Mouse (Mus musculus) embryo, embryonic 11 days (tissue): Measurements from ENCODE around the gene Slc43a3.

ENCODE experiments used
- DNase-seq: peaks from one replicate; pipeline ENCODE4 v3.0.0-alpha.2; 2015

The Slc43a3 gene

DNA sequence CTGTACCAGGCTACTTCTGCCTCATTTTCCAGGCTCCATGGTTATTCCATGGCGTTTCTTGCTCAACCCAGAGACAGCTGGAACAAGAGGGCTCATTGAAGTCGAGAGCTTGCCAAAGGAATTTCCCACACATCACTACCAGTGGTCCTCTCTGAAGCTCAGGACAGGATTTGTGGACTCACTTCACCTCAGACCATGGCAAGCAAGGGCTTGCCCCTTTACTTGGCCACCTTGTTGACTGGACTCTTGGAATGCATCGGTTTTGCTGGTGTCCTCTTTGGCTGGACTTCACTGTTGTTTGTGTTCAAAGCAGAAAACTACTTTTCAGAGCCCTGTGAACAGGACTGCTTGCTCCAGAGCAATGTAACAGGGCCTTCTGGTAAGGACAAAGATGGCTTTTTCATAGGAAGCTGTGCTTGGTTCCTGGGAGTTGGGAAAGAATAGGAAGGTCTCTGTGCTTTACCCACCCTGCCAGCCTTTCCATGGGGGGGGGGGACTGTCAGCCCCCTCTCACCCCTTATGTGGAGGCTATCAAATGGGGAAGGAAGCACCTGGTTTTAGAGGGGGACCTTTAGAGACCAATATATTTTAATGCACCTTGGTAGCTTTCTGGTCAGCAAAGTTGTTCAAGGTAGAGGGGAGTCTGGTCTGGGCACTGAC is 1.2 kb downstream of the Slc43a3 start:
- no peak for DNase-seq

DNA sequence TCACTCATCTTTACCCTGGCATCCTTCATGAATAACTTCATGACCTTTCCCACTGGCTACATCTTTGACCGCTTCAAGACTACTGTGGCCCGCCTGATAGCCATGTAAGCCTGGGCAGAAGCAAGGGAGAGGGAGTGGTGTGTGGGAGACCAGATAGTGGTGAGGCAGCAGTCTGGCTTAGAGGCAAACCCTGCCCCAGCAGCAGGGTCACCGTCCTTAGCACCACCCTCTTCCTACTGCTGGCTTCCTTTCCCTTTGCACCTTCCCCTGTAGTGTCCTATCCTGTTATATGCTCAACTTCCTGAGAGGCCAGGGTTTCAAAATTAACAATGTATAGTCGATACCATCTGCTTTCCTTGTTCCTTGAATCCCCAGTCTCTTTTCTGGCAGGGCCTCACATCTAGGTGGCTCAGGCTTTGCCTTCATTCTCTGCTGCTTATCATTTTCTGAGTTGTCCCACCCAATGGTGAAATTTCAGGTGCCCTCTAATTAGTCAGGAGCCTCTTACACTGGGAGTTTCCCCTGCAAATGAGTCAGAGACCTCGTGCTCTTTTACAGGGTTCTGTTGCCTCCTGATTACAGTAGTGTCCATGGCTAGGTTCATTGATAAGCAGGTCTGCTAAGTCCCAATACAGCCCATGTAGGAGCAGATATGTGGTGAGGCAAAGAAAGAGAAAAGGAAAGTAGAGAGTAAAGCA is 2.0 kb downstream of the Slc43a3 start:
- no peak for DNase-seq

DNA sequence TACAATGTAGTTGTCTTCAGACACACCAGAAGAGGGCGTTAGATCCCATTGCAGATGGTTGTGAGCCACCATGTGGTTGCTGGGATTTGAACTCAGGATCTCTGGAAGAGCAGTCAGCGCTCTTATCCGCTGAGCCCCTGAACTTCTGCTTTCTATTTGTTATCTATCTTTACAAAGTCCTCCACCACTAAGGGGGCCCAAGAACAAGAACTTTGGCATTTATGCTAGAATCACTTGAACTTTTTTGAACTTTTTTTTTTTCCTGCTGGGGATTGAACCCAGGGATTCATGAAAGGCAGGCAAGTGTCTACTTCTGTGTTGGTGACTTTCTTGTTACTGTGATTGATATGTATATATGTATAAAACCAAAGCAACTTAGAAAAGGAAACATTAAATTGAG is 2.9 kb downstream of the Slc43a3 start:
- DNase-seq: no peak

DNA sequence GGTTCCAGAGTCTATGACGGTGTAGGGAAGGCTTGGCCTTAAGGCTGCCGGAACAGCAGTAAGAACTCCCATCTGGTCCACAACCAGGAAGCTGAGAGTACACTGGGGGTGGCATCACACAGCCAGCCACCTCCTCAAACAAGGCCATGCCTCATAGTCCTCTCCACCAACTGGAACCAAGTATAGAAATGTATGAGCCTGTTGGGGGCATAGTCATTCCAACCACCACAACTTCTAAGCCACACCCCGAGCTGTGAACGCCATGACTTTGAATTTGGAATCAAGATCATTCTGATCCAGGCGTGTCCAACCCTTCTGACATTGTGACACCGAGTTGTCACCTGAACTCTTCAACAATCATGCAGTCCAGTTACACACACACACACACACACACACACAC is 3.3 kb downstream of the Slc43a3 start:
- no peak for DNase-seq

DNA sequence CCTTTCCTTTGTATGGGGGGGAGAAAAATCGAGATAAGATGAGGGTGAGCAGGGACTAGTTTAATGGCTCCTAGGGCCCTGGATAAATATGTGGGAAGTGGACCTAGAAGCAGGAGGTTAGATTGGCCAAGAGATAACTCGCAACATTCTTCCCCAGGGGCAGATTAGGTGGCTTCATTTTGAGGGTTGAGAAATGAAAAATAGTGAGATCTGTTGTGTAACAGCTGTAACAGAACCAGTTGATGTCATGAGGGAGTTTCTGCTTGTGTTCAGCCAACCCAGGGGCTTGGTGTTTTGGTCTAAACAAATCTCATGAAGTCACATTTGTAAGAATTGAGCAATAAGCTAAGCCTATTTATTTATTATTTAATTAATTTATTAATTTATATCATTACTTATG is 5.0 kb downstream of the Slc43a3 start:
- DNase-seq: no peak

DNA sequence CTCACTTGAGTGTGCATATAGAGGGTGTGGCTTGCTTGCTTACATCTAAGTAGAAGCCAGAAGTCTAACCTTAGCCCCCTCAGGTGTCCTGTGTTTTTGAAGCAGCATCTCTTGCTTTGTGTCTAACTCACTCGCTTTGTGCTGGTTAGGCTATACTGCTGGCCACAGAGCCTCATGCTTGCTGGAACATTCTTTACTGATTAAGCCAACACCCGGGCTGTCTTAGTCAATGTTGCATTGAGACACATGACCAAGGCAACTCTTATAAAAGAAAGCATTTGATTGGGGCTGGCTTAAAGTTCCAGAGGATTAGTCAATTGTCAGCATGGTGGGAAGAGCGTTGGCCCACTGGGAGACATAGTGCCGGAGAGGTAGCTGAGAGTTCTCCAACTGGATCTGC is 5.4 kb downstream of the Slc43a3 start:
- no peak for DNase-seq

DNA sequence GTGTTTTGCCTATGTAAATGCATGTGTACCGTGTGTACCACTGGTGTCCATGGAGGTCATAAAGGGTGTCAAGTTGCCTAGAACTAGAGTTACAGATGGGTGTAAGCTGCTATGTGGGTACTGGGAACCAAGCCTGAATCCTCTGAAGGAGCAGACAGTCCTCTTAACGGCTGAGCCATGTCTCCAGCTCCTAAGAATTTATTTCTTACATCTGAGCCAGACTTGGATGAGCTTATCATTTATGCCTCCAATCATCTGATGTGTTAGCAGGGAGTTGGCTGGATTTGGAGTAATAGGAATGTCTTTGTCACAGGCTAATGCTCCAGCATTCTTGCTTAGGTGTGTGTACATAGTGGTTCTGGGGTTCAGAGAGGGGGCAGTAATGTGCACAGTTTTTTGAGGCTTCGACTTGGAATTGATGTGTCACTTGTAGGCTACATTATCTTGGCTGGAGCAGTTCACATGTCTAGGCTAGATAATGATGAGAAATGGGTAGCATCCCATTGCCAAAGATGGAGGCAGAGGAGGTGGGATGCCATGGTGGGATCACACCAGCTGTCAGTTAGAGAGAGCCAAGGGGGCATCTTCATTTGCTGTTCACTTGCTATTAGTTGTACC is 10.9 kb downstream of the Slc43a3 start:
- DNase-seq: no peak

DNA sequence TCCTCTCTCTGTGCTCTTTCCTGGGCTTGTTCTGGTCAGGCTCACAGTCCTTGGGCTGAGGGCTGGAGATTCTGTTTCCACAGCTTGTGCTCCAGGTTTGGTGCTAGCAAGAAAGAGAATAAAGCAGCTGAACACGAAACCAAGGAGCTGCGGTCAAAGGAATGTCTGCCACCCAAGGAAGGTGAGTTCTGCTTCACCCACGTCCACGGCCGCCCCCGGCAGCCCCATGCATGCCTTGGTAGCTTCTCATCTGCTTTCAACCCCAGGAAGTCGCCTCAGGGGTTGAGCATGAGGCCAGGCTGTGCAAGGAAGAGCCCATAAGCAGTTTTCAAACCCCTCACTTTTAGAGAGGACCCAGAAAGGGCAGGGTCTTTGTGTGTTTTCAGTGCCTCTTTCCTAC is 11.9 kb downstream of the Slc43a3 start:
- no peak for DNase-seq

DNA sequence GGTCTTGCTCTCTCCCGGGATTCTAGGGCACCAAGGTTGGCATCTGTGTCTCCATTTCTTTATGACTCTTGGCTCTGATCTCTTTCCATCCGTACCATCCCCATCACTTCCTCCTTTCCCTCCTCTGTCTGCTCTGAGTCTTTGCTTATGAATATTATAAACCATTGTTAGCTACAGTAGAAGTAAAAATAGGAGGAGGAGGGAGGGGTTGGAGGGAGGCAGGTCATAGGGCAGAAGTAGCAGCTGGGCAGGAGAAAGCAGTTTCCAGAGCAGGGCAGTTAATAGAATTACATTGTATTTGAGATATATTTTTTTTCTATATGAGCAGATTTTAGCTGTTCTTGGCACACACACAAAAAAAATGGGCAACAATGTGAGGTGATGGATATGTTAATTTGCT is 12.3 kb downstream of the Slc43a3 start:
- DNase-seq: no peak

DNA sequence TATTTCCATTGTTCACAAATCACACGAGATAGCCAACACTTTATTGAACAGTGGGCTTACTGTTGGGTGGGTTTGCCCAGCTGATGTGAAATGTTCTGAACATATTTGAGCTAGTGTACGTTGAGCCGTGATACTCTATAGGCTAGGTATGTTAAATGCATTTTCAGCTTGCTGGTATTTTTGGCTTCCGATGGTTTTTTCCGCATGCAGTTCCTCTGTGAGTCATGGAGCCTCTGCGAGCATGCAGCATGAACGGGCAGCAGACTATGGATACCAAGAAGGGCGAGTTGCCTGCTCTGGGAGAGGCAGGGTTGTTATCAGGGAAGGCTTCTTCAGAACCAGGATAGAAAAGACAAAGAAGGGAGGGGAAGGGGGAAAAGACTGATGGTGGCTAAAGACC is 14.6 kb downstream of the Slc43a3 start:
- no peak for DNase-seq

DNA sequence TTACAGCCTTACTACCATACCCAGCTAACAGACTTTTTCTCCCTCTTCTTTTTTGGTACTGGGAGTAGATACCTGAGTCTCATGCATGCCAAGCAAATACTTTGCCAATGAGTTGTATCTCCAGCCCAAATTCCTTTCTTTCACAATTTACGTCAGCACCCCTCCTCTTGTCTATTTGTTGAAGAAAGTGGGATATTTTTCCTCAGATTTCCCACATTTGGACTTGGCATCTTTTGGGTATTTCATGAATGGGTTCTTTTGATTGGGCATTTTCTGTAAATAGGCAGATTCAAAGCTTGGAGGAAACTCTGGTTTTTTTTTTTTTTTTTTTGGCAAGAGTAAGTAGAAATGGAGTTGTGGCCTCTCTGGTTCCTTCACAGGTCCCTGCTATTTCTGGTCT is 15.9 kb downstream of the Slc43a3 start:
- DNase-seq: no peak

DNA sequence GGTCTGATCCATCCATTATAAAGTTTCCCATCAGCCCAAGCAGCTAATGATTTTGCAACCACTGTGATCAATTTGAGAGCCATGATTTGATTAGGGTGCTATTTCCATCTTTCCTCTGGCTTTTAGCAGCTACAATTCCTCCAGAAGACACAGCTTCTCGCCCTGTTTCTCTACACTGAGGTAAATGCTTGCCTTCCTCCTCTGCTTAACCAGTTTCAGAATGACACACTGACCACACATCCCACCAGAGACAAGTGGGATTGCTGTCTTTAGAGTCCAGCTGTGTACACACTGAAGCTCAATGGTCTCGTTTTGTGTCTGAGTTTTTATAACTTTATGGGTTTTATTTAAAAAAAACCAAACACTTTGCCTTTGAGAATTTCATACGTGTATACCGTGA is 16.3 kb downstream of the Slc43a3 start:
- no peak for DNase-seq

DNA sequence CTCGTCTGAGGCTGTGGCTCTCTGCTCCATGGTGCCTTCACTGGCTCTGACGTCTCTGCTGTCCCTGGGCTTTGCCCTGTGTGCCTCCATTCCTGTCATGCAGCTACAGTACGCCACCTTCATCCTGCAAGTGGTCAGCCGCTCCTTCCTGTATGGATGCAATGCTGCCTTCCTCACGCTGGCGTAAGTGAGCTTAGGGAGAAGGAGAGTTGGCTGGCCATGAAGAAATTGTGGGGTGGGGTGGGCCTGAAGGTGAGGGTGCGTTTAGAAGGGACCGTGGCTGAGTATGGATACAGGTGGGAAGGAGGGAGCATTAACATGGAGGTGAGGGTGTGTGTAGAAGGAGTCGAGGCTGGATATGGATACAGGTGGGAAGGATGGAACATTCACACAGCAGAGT is 19.1 kb downstream of the Slc43a3 start:
- DNase-seq: no peak

DNA sequence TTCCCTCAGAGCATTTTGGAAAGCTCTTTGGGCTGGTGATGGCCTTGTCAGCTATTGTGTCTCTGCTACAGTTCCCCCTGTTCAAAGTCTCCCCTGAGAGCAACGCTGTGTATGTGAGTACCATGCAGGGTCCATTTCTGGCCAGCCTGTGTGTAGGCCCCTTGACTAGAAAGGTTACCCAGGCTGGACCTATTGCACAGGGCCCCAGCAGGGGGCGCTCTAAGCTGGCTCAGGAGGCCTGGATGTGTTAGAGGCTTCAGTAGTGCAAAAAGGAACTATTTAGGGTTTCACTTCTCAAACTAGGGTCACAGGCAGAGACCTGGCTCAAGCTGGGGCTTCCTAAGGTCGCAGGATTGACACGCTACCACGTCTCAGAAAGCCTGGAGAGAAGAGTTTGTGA is 19.9 kb downstream of the Slc43a3 start:
- DNase-seq: peak; percentile 64

DNA sequence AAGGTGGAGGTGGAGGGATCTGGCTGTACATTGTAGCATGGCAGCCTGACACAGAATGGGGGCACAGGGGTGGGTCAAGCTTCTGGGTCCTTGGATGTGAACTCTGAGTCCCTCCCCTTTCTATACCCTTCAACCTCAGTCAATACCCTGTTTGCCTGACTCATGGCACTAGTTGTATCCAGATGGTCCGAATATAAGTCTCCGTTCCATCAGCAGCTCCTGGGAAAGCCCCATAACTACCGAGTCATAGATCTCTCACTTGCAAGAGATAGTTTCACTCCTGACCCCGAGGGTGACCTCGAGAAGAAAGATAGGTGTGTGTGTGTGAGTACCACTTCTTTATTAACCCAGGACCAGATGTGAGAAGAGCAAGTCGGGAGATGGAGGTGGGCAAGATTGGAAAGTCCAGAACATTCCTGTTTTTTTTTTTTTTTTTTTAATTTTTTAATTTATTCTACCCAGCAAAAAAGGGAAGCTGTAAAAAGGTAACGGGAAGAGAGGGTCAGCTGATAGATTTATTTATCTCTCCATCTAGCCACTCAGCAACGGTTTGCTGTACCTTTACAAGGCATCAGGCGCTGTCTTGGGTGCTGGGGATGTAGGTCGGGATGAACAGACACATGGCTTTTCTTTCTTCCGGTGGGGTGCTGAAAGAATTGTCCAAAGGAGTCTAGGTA is 22.3 kb downstream of the Slc43a3 start:
- no peak for DNase-seq

DNA sequence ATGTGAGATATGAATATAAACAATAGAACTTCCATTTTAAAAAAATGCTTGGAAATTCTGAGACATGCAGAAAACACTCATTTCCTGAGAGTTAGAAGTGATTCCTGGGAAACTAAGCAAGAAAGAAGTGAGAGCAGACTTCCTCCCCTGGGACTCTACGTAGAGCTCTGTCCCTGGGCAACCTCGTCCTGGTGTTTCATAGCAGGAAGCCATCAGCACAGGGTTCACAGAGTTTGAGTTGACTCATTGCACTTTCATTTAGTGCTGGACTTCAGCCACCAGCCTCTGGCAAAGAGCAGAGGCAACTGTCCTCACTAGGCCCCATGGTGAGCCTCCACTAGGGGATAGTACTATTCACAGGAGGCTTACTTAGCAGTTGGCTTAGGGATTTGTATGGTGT is 24.9 kb downstream of the Slc43a3 start:
- DNase-seq: no peak

DNA sequence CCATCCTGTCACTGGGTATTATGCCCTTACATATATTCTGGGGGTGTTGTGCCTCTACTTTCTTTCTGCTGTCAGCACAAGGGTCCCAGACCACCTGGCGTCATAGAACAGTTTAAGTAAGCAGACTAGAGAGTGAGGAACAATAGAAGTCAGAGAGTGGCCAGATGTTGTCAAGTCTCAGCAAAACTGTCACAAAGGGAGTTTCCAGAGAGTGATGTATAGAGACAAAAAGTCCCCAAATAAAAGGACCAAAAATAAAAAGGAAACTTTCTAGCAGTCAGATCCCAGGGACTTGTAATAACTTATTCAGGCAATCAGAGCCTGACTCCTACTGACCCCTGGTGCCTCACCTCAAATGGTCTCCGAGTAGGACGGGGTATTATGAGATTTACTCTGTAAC is 25.5 kb downstream of the Slc43a3 start:
- no peak for DNase-seq

DNA sequence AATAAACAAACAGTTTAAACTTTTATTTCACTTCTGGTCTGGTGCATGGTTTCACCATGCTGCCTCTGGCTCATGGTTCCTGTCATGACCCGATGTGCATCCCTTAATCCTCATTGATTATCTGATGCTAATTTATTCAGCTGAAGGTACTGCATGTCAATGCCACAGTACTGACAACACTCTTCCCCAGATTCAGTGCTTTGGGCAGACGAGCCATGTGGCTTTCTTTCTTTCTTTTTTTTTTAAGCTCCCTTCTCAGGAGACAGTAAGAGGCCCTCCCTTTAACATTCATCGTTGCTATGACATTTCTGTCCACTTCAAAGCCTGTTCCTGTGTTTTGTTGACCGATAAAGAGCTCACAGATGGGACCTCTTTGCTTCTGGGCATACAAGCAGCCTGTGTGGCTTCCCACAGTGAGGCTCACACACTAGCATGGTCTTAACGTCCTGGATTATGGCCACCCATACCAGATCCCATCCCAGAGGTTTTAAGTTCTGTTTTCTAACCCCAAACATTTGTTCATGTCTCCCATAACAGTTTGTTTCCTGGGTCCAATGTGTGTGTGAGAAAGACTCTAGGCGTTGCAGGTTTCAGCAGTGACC is 26.6 kb downstream of the Slc43a3 start:
- no peak for DNase-seq

DNA sequence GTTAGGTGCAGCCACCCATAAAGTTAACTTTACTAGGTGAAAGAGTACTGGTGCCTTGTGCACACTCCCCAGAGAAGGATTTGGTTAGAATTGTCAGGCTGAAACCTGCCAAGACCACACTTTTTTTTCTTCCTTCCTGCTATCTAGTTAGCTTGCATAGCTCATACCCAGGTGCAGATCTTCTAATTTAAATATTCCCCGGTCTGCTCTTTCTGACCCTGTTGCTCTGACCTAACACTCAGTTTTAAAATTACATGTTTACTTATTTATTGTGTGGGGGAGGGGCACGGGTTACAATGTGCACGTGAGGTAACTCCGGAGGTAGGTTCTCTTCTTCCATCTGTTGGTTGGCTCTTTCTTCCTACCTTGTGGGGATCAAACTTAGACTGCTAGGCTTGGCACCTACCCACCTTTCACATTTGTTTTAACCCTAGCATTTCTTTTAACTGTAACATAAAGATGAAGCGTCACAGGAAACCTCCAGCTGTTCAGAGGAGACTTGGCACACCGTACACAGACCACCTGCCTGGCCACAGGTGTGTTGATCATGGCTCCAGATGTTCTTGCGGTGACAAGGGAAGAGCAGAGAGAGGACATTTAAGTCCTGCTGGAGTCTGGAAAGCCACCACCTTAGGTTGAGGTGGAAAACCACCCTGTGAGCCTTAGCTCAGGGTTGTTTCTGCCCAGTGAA is 27.9 kb downstream of the Slc43a3 start:
- no peak for DNase-seq

DNA sequence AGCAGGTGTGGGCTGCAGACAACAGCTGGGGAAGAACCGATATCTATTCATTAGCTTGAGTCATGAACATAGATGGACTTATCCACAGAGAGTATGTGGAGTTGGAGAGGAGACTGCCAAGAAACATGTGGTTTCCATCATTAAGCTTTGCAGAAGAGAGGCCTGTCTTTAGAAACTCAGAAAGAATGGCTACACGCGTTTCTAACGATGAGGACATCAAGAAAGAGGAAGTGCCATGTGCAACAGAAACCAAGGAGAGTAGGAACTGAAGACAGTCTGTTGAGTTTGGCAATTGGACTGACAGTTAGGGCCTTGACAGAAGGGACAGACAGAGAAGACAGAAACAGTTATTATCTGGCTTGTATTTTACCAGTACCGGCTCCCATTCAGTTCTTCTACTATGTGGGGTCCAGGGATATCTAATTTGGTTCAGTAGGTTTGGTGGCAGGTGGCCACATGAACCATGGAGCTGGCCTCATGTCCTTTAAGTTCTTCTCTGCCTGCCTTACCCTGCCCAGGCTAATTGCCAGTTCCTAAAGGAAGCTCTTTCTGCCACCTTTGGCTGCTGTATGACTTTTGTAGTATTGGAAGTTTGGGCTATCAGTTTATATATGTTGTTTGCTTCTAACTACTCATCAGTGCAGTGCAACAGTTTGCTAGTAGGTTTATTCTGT is 31.1 kb downstream of the Slc43a3 start:
- DNase-seq: no peak

DNA sequence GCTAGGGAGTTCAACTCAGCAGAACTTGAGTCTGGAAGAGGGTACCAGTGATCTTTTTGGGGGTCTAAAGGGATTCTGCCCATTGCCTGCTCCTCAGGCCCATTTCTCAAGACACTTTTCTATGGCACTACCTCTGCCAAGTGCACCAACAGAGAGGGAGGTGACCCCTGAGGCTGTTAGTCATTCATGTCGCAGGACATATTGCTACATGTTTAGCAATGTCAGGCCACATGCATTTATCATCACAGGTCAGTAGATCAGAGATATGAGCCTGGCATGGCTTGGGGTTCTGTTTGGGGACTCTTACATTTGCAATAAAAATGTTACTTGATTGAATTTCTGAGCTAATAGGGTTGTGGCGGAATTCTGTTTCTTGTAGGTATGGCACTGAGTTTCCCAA is 39.2 kb downstream of the Slc43a3 start:
- no peak for DNase-seq

DNA sequence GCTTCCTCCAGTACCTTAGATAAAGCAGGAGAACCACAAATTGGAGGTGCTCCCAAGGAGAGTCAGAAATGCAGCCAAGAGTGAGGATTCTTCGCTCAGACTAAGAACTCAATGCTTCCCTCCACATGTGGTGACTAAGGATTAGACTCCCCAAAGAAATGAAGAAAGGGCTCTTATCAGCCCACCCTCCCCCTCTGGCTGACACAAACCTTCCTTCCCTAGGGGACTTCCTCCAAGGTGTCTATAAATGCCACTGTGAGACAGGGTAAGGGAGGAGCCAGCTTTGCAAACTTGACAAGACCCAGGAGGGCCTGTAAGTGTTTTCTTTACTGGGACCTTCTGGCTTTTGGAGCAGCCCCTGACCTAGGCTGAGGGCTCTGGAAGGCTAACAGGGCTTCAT is 43.8 kb downstream of the Slc43a3 start, which contains the start of gene Prg2:
Gene Prg2, plus strand, starts transcription at position 274 of the 400 bp plus-strand sequence.
- no peak for DNase-seq
